Mouse (Mus musculus): ENCODE results near the gene 4933428G20Rik.
A peak's percentile ranks its signal among the peaks of the same experiment; 100 is the strongest.

The 4933428G20Rik gene

GRCm38 (mm10) chr11:97505784-97506183 is 5.6 kb upstream of the 4933428G20Rik start:
- DNase-seq (ENCODE audit: low read depth, low spot score), result no peak

- DNase-seq (ENCODE audit: low read depth, low spot score), result no peak
Measured at GRCm38 (mm10) chr11:97502846-97503245, 2.7 kb upstream of the 4933428G20Rik start.

- no peak for DNase-seq (ENCODE audit: low read depth, low spot score)
Measured at GRCm38 (mm10) chr11:97502383-97502782, 2.2 kb upstream of the 4933428G20Rik start.

GRCm38 (mm10) chr11:97500720-97501448 is 744 bp upstream of the 4933428G20Rik start:
- DNase-seq (ENCODE audit: low read depth, low spot score), result no peak

GRCm38 (mm10) chr11:97497543-97497942 is 2.6 kb downstream of the 4933428G20Rik start:
- DNase-seq (ENCODE audit: low read depth, low spot score), result no peak

- no peak for DNase-seq (ENCODE audit: low read depth, low spot score)
Measured at GRCm38 (mm10) chr11:97492836-97493235, 7.3 kb downstream of the 4933428G20Rik start.

GRCm38 (mm10) chr11:97491640-97492039 is 8.5 kb downstream of the 4933428G20Rik start:
- DNase-seq (ENCODE audit: low read depth, low spot score), result no peak

- no peak for DNase-seq (ENCODE audit: low read depth, low spot score)
Measured at GRCm38 (mm10) chr11:97489589-97490324, 10.4 kb downstream of the 4933428G20Rik start.

- no peak for DNase-seq (ENCODE audit: low read depth, low spot score)
Measured at GRCm38 (mm10) chr11:97487656-97488055, 12.5 kb downstream of the 4933428G20Rik start.

GRCm38 (mm10) chr11:97485661-97486060 is 14.5 kb downstream of the 4933428G20Rik start:
- no peak for DNase-seq (ENCODE audit: low read depth, low spot score)

- no peak for DNase-seq (ENCODE audit: low read depth, low spot score)
Measured at GRCm38 (mm10) chr11:97479824-97480223, 20.3 kb downstream of the 4933428G20Rik start.

GRCm38 (mm10) chr11:97479085-97479484 is 21.1 kb downstream of the 4933428G20Rik start:
- no peak for DNase-seq (ENCODE audit: low read depth, low spot score)

- DNase-seq (ENCODE audit: low read depth, low spot score), result no peak
Measured at GRCm38 (mm10) chr11:97478345-97478744, 21.8 kb downstream of the 4933428G20Rik start.

GRCm38 (mm10) chr11:97477431-97477830 is 22.7 kb downstream of the 4933428G20Rik start:
- no peak for DNase-seq (ENCODE audit: low read depth, low spot score)

GRCm38 (mm10) chr11:97476334-97477095 is 23.6 kb downstream of the 4933428G20Rik start:
- DNase-seq (ENCODE audit: low read depth, low spot score), result peak; percentile 49

- no peak for DNase-seq (ENCODE audit: low read depth, low spot score)
Measured at GRCm38 (mm10) chr11:97471276-97471675, 28.9 kb downstream of the 4933428G20Rik start.

GRCm38 (mm10) chr11:97469828-97470227 is 30.3 kb downstream of the 4933428G20Rik start:
- DNase-seq (ENCODE audit: low read depth, low spot score), result no peak

- peak; percentile 36 for DNase-seq (ENCODE audit: low read depth, low spot score)
Measured at GRCm38 (mm10) chr11:97468639-97469287, 31.4 kb downstream of the 4933428G20Rik start.

GRCm38 (mm10) chr11:97466444-97467160 is 33.5 kb downstream of the 4933428G20Rik start:
- no peak for DNase-seq (ENCODE audit: low read depth, low spot score)

- DNase-seq (ENCODE audit: low read depth, low spot score), result no peak
Measured at GRCm38 (mm10) chr11:97465957-97466356, 34.2 kb downstream of the 4933428G20Rik start.

- DNase-seq (ENCODE audit: low read depth, low spot score), result no peak
Measured at GRCm38 (mm10) chr11:97463991-97464390, 36.1 kb downstream of the 4933428G20Rik start.

Measured in brain, embryonic 18.5 days (tissue).